12 mouse cellular contexts compared by ENCODE assay signal in the genomic region with DNA sequence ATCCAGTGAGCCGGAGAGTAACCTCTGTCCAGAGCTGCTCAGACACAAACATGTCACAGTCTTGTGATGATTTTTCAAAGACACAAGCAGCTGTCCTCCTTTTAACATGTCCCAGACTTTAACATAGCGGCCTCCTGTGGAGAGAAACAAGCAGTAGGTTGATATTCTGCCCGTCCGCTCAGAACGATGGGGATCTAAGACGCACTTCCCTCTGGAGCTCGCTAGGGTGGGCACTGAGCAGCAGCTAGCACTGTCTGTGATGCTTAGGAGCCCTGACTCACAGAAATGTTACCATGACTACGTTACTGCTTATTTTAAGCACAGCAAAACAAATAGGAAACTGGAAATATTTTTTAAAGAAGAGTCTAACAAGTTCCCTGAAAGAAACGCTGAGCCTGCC. TPM values are rescaled to one million over a fixed set of nuclear protein-coding genes. Genes with fewer than 3 reads are reported as not detected.
A peak's percentile ranks its signal among the peaks of the same experiment; 100 is the strongest.
DNase-seq lines count a peak whose midpoint lies in the region; ATAC-seq and TF ChIP-seq lines count a peak whose summit lies in the region.
"Had no signal": no experiment of that assay in that cellular context is flagged by ENCODE, and none has a peak within 500 bp of the region (broad histone marks: within the 10 kb centered on the region; RNA-seq: fewer than 3 reads in every experiment).

No protein-coding gene starts in this region.

- H3K4me2 ChIP-seq in liver, postnatal 0 days (ENCODE audit: low read depth, low read length), result no peak overlapping the region
- H3K4me2 ChIP-seq: heart, embryonic 15.5 days; liver, embryonic 13.5 days had no signal

- H3K4me3 ChIP-seq in liver, postnatal 0 days (ENCODE audit: low read depth, low read length), result no peak overlapping the region
- no peak overlapping the region for H3K4me3 ChIP-seq in cortical plate, adult 2 months (ENCODE audit: insufficient read depth, low read length)
- H3K4me3 ChIP-seq: heart, embryonic 15.5 days; liver, embryonic 13.5 days had no signal

- DNase-seq in liver, postnatal 0 days, result no peak
- DNase-seq in liver, result no peak
- DNase-seq in layer of hippocampus, postnatal 10 days (ENCODE audit: low spot score in 2 of 2), result peak; percentile 37 to 60
- DNase-seq in right cerebral cortex, postnatal 36 days (ENCODE audit: low spot score in 2 of 2), result peak; percentile 67 to 77
- DNase-seq in urinary bladder, postnatal 25 days (ENCODE audit: low spot score), result no peak
- DNase-seq in kidney, postnatal 36 days, result no peak
- DNase-seq: adrenal gland, postnatal 25 days; kidney, adult 18-20 months; liver, embryonic 13.5 days had no signal

- TF ChIP-seq EP300 in liver, postnatal 0 days (IDR thresholded peaks at IDR 0.05; ENCODE audit: low read depth), result no peak

- TF ChIP-seq POLR2A in cortical plate, adult 2 months (IDR thresholded peaks at IDR 0.05; ENCODE audit: extremely low read depth, insufficient read depth, low read length), result no peak

- H3K9me3 ChIP-seq in liver, postnatal 0 days (ENCODE audit: low read length), result no peaks in the 10 kb centered on the region
- H3K9me3 ChIP-seq: heart, embryonic 15.5 days; liver, embryonic 13.5 days had no signal

- no peaks in the 10 kb centered on the region for H3K27me3 ChIP-seq in liver, postnatal 0 days (ENCODE audit: insufficient read depth, low read length)
- H3K27me3 ChIP-seq: heart, embryonic 15.5 days; liver, embryonic 13.5 days had no signal

- 0 out of 2 replicates have a peak, but pooled peaks have one; percentile 7 for TF ChIP-seq CTCF in liver, postnatal 0 days (IDR thresholded peaks at IDR 0.05; ENCODE audit: low read depth)
- TF ChIP-seq CTCF in cortical plate, adult 2 months (IDR thresholded peaks at IDR 0.05; ENCODE audit: extremely low read depth, insufficient read depth, low read length), result peak; percentile 38

- H3K4me1 ChIP-seq in liver, postnatal 0 days (ENCODE audit: insufficient read depth), result no peaks in the 10 kb centered on the region
- H3K4me1 ChIP-seq in cortical plate, adult 2 months (ENCODE audit: control insufficient read depth, insufficient read depth, low read length), result no peaks in the 10 kb centered on the region
- H3K4me1 ChIP-seq: heart, embryonic 15.5 days; liver, embryonic 13.5 days had no signal

- ATAC-seq in liver, postnatal 0 days, result no peak

- no peak overlapping the region for H3K27ac ChIP-seq in liver, postnatal 0 days (ENCODE audit: low read depth)
- no peak overlapping the region for H3K27ac ChIP-seq in cortical plate, adult 2 months (ENCODE audit: insufficient read depth, low read length)
- H3K27ac ChIP-seq: heart, embryonic 15.5 days; liver, embryonic 13.5 days had no signal

- H3K9ac ChIP-seq in liver, postnatal 0 days (replicated peaks), result no peak overlapping the region
- H3K9ac ChIP-seq: heart, embryonic 15.5 days; liver, embryonic 13.5 days had no signal

- H3K36me3 ChIP-seq in liver, postnatal 0 days (replicated peaks; ENCODE audit: insufficient read depth, low read length), result peaks cover 69% of the 10 kb centered on the region

- 81% methylated on average over 9 of the region's 9 CpGs for whole genome bisulfite sequencing in liver, postnatal 0 days (ENCODE audit: insufficient replicate concordance)

RNA-seq across cellular contexts. Expression of gene Utp15, which starts 7.9 kb away (rescaled TPM):
- 5.7 and 7.5 TPM in 2 replicates for polyA plus RNA-seq in liver, postnatal 0 days (2015; fragmentation: Nextera tagmentation; extraction: Ambion mirVana)
- 20.1 and 22.6 TPM in 2 replicates for polyA plus RNA-seq in cortical plate, adult 2 months (2012; rRNA removed)
- total RNA-seq in layer of hippocampus, postnatal 10 days (2021), result 10 to 100 TPM; 22.3 to 22.6 TPM

RNA-seq across cellular contexts. Expression of gene Ankra2, which starts 8.0 kb away (rescaled TPM):
- 8.5 and 8.6 TPM in 2 replicates for polyA plus RNA-seq in liver, postnatal 0 days (2015; fragmentation: Nextera tagmentation; extraction: Ambion mirVana)
- polyA plus RNA-seq in cortical plate, adult 2 months (2012; rRNA removed), result 50.5 and 51.9 TPM in 2 replicates
- 10 to 100 TPM; 59.2 to 60.1 TPM for total RNA-seq in layer of hippocampus, postnatal 10 days (2021)

RNA-seq across cellular contexts. Expression of gene Gm21976, which starts 24.8 kb away (rescaled TPM):
- not detected in 2 replicates for polyA plus RNA-seq in liver, postnatal 0 days (2015; fragmentation: Nextera tagmentation; extraction: Ambion mirVana)
- polyA plus RNA-seq in cortical plate, adult 2 months (2012; rRNA removed), result not detected in 2 replicates
- total RNA-seq in layer of hippocampus, postnatal 10 days (2021), result not detected
- total RNA-seq: adrenal gland, postnatal 25 days; common myeloid progenitor, adult 5-6 weeks had no signal
- polyA plus RNA-seq: heart, embryonic 15.5 days; liver, embryonic 13.5 days had no signal

RNA-seq across cellular contexts. Expression of gene Arhgef28, which starts 48.7 kb away (rescaled TPM):
- 0.57 and 0.74 TPM in 2 replicates for polyA plus RNA-seq in liver, postnatal 0 days (2015; fragmentation: Nextera tagmentation; extraction: Ambion mirVana)
- 13.9 and 15.6 TPM in 2 replicates for polyA plus RNA-seq in cortical plate, adult 2 months (2012; rRNA removed)
- 10 to 100 TPM; 76.3 to 80.5 TPM for total RNA-seq in layer of hippocampus, postnatal 10 days (2021)

Comparison
In these comparisons a context has a peak if more than half of its experiments do, and no peak if none do; other contexts are left out.
1. DNase-seq: peak in layer of hippocampus, postnatal 10 days (2 of 2) and right cerebral cortex, postnatal 36 days (2 of 2); none in liver, postnatal 0 days (single experiment), liver (single experiment), urinary bladder, postnatal 25 days (single experiment) and kidney, postnatal 36 days (0 of 2).